Mouse (Mus musculus): Measurements from ENCODE around the gene Hacd2. TPM values are rescaled to one million over a fixed set of nuclear protein-coding genes. Genes with fewer than 3 reads are reported as not detected.

Hacd2 gene
- total and polyA plus RNA-seq, 3 experiments, result 30.1 to 135 (median 50.3) TPM

DNA sequence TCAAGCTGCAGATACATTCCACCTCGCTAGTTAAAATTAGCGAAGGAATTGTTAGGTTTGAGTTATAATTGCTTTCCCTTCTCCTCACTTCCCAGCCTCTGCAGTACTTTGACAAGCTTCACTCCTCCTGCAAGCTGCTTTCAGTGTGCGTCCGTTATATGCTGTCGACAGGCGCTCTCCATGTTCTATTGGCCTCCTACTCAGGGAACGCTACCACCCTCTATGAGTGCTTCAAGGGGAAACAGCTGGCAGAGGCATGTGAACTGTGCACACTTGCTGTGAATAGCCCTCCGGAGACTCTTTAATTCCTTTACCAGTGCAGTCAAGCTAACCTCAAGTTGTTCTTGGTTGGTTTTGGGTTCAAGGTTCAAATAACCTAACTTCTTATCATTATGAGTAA, 44.9 kb downstream of the Hacd2 start:
- no peak overlapping the region for H3K27ac ChIP-seq (ENCODE audit: insufficient read depth, low read depth)
- TF ChIP-seq ZC3H11A (IDR thresholded peaks at IDR 0.05; ENCODE audit: low read depth, low read length), result no peak
- no peak for TF ChIP-seq MEF2A (IDR thresholded peaks at IDR 0.05; ENCODE audit: borderline replicate concordance, low read depth, low read length)
- no peak for TF ChIP-seq ETS1 (conservative IDR thresholded peaks at IDR 0.05; ENCODE audit: low read depth, low read length)
- no peak for TF ChIP-seq TBP (conservative IDR thresholded peaks at IDR 0.05; ENCODE audit: low read depth, low read length)
- peaks cover 0 to 45% of the 10 kb centered on the region in 2 experiments; a peak in 2 of 4 replicates for H3K4me1 ChIP-seq (ENCODE audit: control insufficient read depth in 1 of 2, insufficient read depth in 2 of 2)
- no peaks in the 10 kb centered on the region for H3K27me3 ChIP-seq (replicated peaks)
- no peak overlapping the region for H3K4me2 ChIP-seq (ENCODE audit: insufficient read depth, low read depth, poor library complexity, severe bottlenecking)
- dilution Hi-C loops (cut with MboI; ENCODE audit: extremely low pct_ligation_motif_present, extremely low pct_unique_long_range_greater_than_20kb, low sequenced_read_pairs) (no loop called here), in situ Hi-C loops (cut with MboI; ENCODE audit: low pct_ligation_motif_present, low pct_unique_long_range_greater_than_20kb, low sequenced_read_pairs) (no loop called here)
- no peak for DNase-seq (ENCODE audit: extremely low read depth)
- no peak overlapping the region for H3K9ac ChIP-seq (ENCODE audit: insufficient read depth, low read depth)
- H3K36me3 ChIP-seq (replicated peaks in 1 of 2; ENCODE audit: control insufficient read depth in 1 of 2, insufficient read depth in 1 of 2, low read length in 1 of 2), result peaks cover 11 to 78% of the 10 kb centered on the region in 2 experiments
- no peaks in the 10 kb centered on the region for H3K9me3 ChIP-seq (replicated peaks; ENCODE audit: low read length)
- H3K79me2 ChIP-seq (replicated peaks; ENCODE audit: control insufficient read depth, extremely low read depth, insufficient read depth, poor library complexity, severe bottlenecking), result no peaks in the 10 kb centered on the region; the same call in 1 of the 2 replicates
- H3K4me3 ChIP-seq (replicated peaks in 1 of 3; ENCODE audit: low read depth in 2 of 3, low read length in 2 of 3, poor library complexity in 1 of 3), result no peak overlapping the region

DNA sequence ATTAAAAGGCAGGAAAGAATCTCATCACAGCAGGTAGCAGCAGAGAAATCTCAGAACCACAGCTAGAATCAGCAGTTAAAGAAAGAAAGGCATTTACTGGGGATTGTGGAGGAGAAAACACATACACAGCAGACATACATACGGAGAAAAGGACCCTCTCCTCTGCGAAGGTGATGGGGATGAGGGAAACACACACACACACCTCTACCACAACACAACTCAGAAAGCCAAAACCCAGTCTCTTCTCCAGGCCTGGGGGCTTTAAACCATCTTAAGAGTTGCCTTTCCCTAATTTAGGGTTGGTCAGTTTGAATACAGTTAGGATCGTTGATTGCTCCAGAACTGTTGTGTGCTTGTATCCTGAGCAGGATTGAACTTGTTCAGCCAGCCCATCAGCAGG, 45.4 kb downstream of the Hacd2 start:
- Histone ChIP-seq H3K79me2 (replicated peaks; ENCODE audit: control insufficient read depth, extremely low read depth, insufficient read depth, poor library complexity, severe bottlenecking) (no peaks in the 10 kb centered on the region; the same call in 1 of the 2 replicates), H3K9ac (ENCODE audit: insufficient read depth, low read depth) (no peak overlapping the region), H3K4me1 (ENCODE audit: control insufficient read depth in 1 of 2, insufficient read depth in 2 of 2) (peaks cover 0 to 49% of the 10 kb centered on the region in 2 experiments; a peak in 2 of 4 replicates), H3K27ac (ENCODE audit: insufficient read depth, low read depth) (no peak overlapping the region), H3K4me3 (replicated peaks in 1 of 3; ENCODE audit: low read depth in 2 of 3, low read length in 2 of 3, poor library complexity in 1 of 3) (no peak overlapping the region), H3K27me3 (replicated peaks) (no peaks in the 10 kb centered on the region), H3K9me3 (replicated peaks; ENCODE audit: low read length) (no peaks in the 10 kb centered on the region), H3K36me3 (replicated peaks in 1 of 2; ENCODE audit: control insufficient read depth in 1 of 2, insufficient read depth in 1 of 2, low read length in 1 of 2) (peaks cover 8 to 77% of the 10 kb centered on the region in 2 experiments), H3K4me2 (ENCODE audit: insufficient read depth, low read depth, poor library complexity, severe bottlenecking) (no peak overlapping the region)
- TF ChIP-seq GABPA (IDR thresholded peaks at IDR 0.05; ENCODE audit: insufficient replicate concordance, low read depth, low read length) (no peak), CHD1 (IDR thresholded peaks at IDR 0.05; ENCODE audit: low read depth, low read length) (no peak), NRF1 (IDR thresholded peaks at IDR 0.05; ENCODE audit: low read depth, low read length) (no peak), SIN3A (IDR thresholded peaks at IDR 0.05; ENCODE audit: low read length) (no peak), NELFE (IDR thresholded peaks at IDR 0.05; ENCODE audit: low read depth, low read length) (no peak), TBP (conservative IDR thresholded peaks at IDR 0.05; ENCODE audit: low read depth, low read length) (no peak), PAX5 (IDR thresholded peaks at IDR 0.05; ENCODE audit: low read length) (no peak), POLR2AphosphoS2 (IDR thresholded peaks at IDR 0.05; ENCODE audit: low read depth, low read length) (no peak), KAT2A (IDR thresholded peaks at IDR 0.05; ENCODE audit: insufficient replicate concordance, low read length) (no peak), JUN (IDR thresholded peaks at IDR 0.05; ENCODE audit: insufficient read depth, low read depth, low read length) (no peak), ZMIZ1 (IDR thresholded peaks at IDR 0.05; ENCODE audit: low read depth, low read length) (no peak), MAFK (IDR thresholded peaks at IDR 0.05; ENCODE audit: insufficient replicate concordance, low read length) (no peak)
- dilution Hi-C loops (cut with MboI; ENCODE audit: extremely low pct_ligation_motif_present, extremely low pct_unique_long_range_greater_than_20kb, low sequenced_read_pairs) (no loop called here), in situ Hi-C loops (cut with MboI; ENCODE audit: low pct_ligation_motif_present, low pct_unique_long_range_greater_than_20kb, low sequenced_read_pairs) (no loop called here)
- DNase-seq (ENCODE audit: extremely low read depth), result no peak

Measured in CH12.LX (cell line).